Mouse (Mus musculus): Measurements from ENCODE around the gene Sit1.

The Sit1 gene

GRCm38 (mm10) chr4:43483535-43484091, at the start of gene Sit1:
Sit1 (minus strand) TSS chr4:43483734.
- Histone ChIP-seq H3K4me3 (replicated peaks; ENCODE audit: low read length) (no peak within 1 kb of the TSS), H3K4me1 (replicated peaks; ENCODE audit: low read depth, low read length) (peaks cover 16% of the 10 kb centered on the region), H3K36me3 (ENCODE audit: insufficient read depth, low read length) (no peaks in the 10 kb centered on the region), H3K27me3 (ENCODE audit: insufficient read depth, low read length) (0 out of 2 replicates have a peak, but pooled peaks cover 3% of the 10 kb centered on the region), H3K9me3 (ENCODE audit: low read length) (no peaks in the 10 kb centered on the region)
- TF ChIP-seq CTCF (conservative IDR thresholded peaks at IDR 0.05; ENCODE audit: low read length) (no peak), NANOG (IDR thresholded peaks at IDR 0.05; ENCODE audit: borderline replicate concordance, low read length) (no peak), POU5F1 (IDR thresholded peaks at IDR 0.05; ENCODE audit: borderline replicate concordance, low read length) (no peak)

- peak overlapping the region; percentile 57; the same call in 1 of the 2 replicates for H3K4me3 ChIP-seq (replicated peaks; ENCODE audit: low read length)
- peaks cover 74% of the 10 kb centered on the region for H3K36me3 ChIP-seq (ENCODE audit: insufficient read depth, low read length)
- TF ChIP-seq CTCF (conservative IDR thresholded peaks at IDR 0.05; ENCODE audit: low read length): no peak
- no peaks in the 10 kb centered on the region for H3K27me3 ChIP-seq (ENCODE audit: insufficient read depth, low read length)
- peaks cover 36% of the 10 kb centered on the region for H3K4me1 ChIP-seq (replicated peaks; ENCODE audit: low read depth, low read length)
- H3K9me3 ChIP-seq (ENCODE audit: low read length): peaks cover 2% of the 10 kb centered on the region; the same call in 1 of the 2 replicates
Observed at GRCm38 (mm10) chr4:43533270-43533669, 49.7 kb upstream of the Sit1 start.

- no peaks in the 10 kb centered on the region for H3K9me3 ChIP-seq (ENCODE audit: low read length)
- no peak overlapping the region for H3K4me3 ChIP-seq (replicated peaks; ENCODE audit: low read length)
- H3K4me1 ChIP-seq (replicated peaks; ENCODE audit: low read depth, low read length): peaks cover 27% of the 10 kb centered on the region
- peaks cover 47% of the 10 kb centered on the region for H3K36me3 ChIP-seq (ENCODE audit: insufficient read depth, low read length)
- no peak for TF ChIP-seq NANOG (IDR thresholded peaks at IDR 0.05; ENCODE audit: borderline replicate concordance, low read length)
- peak; percentile 84 for TF ChIP-seq CTCF (conservative IDR thresholded peaks at IDR 0.05; ENCODE audit: low read length)
- H3K27me3 ChIP-seq (ENCODE audit: insufficient read depth, low read length): peaks cover 3% of the 10 kb centered on the region
Observed at GRCm38 (mm10) chr4:43530581-43530980, 47.0 kb upstream of the Sit1 start.

- TF ChIP-seq POU5F1 (IDR thresholded peaks at IDR 0.05; ENCODE audit: borderline replicate concordance, low read length) (no peak), NANOG (IDR thresholded peaks at IDR 0.05; ENCODE audit: borderline replicate concordance, low read length) (no peak), CTCF (conservative IDR thresholded peaks at IDR 0.05; ENCODE audit: low read length) (no peak)
- Histone ChIP-seq H3K4me3 (replicated peaks; ENCODE audit: low read length) (no peak overlapping the region), H3K9me3 (ENCODE audit: low read length) (no peaks in the 10 kb centered on the region), H3K4me1 (replicated peaks; ENCODE audit: low read depth, low read length) (peaks cover 22% of the 10 kb centered on the region), H3K27me3 (ENCODE audit: insufficient read depth, low read length) (peaks cover 8% of the 10 kb centered on the region), H3K36me3 (ENCODE audit: insufficient read depth, low read length) (peaks cover 43% of the 10 kb centered on the region)
Observed at GRCm38 (mm10) chr4:43530081-43530501, 46.6 kb upstream of the Sit1 start.

- Histone ChIP-seq H3K27me3 (ENCODE audit: insufficient read depth, low read length) (peaks cover 24% of the 10 kb centered on the region), H3K9me3 (ENCODE audit: low read length) (no peaks in the 10 kb centered on the region)
- TF ChIP-seq CTCF (conservative IDR thresholded peaks at IDR 0.05; ENCODE audit: low read length): peak; percentile 54
- TF ChIP-seq POU5F1 (IDR thresholded peaks at IDR 0.05; ENCODE audit: borderline replicate concordance, low read length): no peak
Observed at GRCm38 (mm10) chr4:43528487-43528886, 45.0 kb upstream of the Sit1 start.

DNA sequence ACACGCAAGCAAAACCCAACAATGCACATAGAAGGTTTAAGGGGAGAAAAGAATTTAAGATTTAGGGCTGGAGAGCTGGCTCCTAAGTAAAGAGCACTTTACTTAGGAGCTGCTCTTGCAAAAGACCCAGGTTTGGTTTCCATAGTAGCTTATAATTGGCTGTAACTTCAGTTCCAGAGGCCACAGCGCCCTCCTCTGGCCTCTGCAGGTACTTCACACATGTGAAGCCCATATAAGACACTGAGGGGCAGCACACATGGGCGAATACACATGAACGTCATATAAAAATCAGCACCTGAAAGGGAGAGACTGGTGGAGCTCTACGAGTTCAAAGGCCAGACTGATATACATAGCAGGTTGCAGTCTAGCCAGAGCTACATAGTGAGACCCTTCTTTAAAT, 44.3 kb upstream of the Sit1 start:
- H3K36me3 ChIP-seq (ENCODE audit: insufficient read depth, low read length): peaks cover 22% of the 10 kb centered on the region
- H3K27me3 ChIP-seq (ENCODE audit: insufficient read depth, low read length): peaks cover 30% of the 10 kb centered on the region
- TF ChIP-seq CTCF (conservative IDR thresholded peaks at IDR 0.05; ENCODE audit: low read length) (peak; percentile 85), POU5F1 (IDR thresholded peaks at IDR 0.05; ENCODE audit: borderline replicate concordance, low read length) (no peak), NANOG (IDR thresholded peaks at IDR 0.05; ENCODE audit: borderline replicate concordance, low read length) (no peak)
- peaks cover 17% of the 10 kb centered on the region for H3K4me1 ChIP-seq (replicated peaks; ENCODE audit: low read depth, low read length)
- H3K9me3 ChIP-seq (ENCODE audit: low read length): no peaks in the 10 kb centered on the region
- no peak overlapping the region for H3K4me3 ChIP-seq (replicated peaks; ENCODE audit: low read length)

More at GRCm38 (mm10) chr4:43528487-43528886, 45.0 kb upstream of the Sit1 start:
- Histone ChIP-seq H3K4me1 (replicated peaks; ENCODE audit: low read depth, low read length) (peaks cover 20% of the 10 kb centered on the region), H3K4me3 (replicated peaks; ENCODE audit: low read length) (no peak overlapping the region), H3K36me3 (ENCODE audit: insufficient read depth, low read length) (peaks cover 28% of the 10 kb centered on the region)

DNA sequence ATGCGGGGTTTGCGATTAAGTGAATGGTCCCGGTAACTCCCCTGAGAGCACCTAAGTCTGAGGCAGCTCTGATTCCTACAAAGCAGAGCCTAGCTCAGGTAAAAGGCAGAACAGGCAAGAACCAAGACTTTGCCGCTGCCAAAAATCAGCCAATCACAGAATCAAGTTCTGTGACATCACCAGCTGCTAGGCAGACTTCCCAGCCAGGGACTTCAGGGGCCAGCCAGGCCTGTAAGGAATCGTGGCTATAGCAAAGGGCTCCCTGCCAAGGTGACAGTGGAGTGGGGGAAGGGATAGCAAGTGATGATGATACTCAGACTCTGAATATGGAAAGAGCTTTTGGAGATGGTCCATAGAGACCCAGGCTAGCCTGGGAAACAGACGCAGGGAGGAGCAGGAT, 36.4 kb upstream of the Sit1 start:
- H3K27me3 ChIP-seq (ENCODE audit: insufficient read depth, low read length): peaks cover 51% of the 10 kb centered on the region
- peak overlapping the region; percentile 73; the same call in 1 of the 2 replicates for H3K4me3 ChIP-seq (replicated peaks; ENCODE audit: low read length)
- H3K4me1 ChIP-seq (replicated peaks; ENCODE audit: low read depth, low read length): peaks cover 80% of the 10 kb centered on the region
- no peaks in the 10 kb centered on the region for H3K9me3 ChIP-seq (ENCODE audit: low read length)
- no peak for TF ChIP-seq NANOG (IDR thresholded peaks at IDR 0.05; ENCODE audit: borderline replicate concordance, low read length)
- TF ChIP-seq CTCF (conservative IDR thresholded peaks at IDR 0.05; ENCODE audit: low read length): no peak
- TF ChIP-seq POU5F1 (IDR thresholded peaks at IDR 0.05; ENCODE audit: borderline replicate concordance, low read length): no peak
- H3K36me3 ChIP-seq (ENCODE audit: insufficient read depth, low read length): peaks cover 37% of the 10 kb centered on the region

DNA sequence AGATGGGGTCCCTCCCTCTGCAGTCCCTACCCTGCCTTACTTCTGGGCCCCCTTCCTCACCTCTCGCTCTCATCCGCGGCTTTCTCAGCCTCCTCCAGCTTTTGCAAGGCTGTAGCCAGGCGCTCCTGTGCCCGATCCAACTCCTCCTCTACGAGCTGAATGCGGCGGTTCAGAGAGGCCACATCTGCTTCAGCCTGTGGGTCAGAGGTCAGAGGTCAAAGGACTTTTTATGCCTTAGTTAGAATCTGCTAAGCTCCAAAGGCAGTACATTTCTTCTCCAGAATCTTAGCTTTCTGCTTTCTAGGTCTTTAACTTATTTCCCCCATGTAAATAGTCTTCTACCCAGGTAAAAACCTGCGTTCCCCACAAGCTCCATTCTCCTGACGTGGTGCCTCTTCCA, 36.0 kb upstream of the Sit1 start:
- H3K4me1 ChIP-seq (replicated peaks; ENCODE audit: low read depth, low read length): peaks cover 80% of the 10 kb centered on the region

More for the DNA sequence above, 36.0 kb upstream of the Sit1 start:
- Histone ChIP-seq H3K9me3 (ENCODE audit: low read length) (no peaks in the 10 kb centered on the region), H3K4me3 (replicated peaks; ENCODE audit: low read length) (peak overlapping the region; percentile 73), H3K27me3 (ENCODE audit: insufficient read depth, low read length) (peaks cover 47% of the 10 kb centered on the region), H3K36me3 (ENCODE audit: insufficient read depth, low read length) (peaks cover 41% of the 10 kb centered on the region)
- TF ChIP-seq POU5F1 (IDR thresholded peaks at IDR 0.05; ENCODE audit: borderline replicate concordance, low read length) (no peak), CTCF (conservative IDR thresholded peaks at IDR 0.05; ENCODE audit: low read length) (no peak), NANOG (IDR thresholded peaks at IDR 0.05; ENCODE audit: borderline replicate concordance, low read length) (no peak)
